Mouse (Mus musculus) G1E (cell line): ENCODE data around the gene Plcb1.

Experiments
- CTCF ChIP-seq: IDR thresholded peaks from 2 replicates; pipeline ENCODE4 v1.5.1; 2012; ENCODE audit warnings: low read depth, low read length, inconsistent platforms, mixed read lengths
- GATA1 ChIP-seq: IDR thresholded peaks from 2 replicates; pipeline ENCODE4 v1.6.1; 2012; ENCODE audit warnings: borderline replicate concordance, low read length, inconsistent platforms, mixed read lengths
- TAL1 ChIP-seq: conservative IDR thresholded peaks from 2 replicates; pipeline ENCODE4 v1.6.1; 2012; ENCODE audit warnings: low read depth, low read length, inconsistent platforms, mixed read lengths

DNA sequence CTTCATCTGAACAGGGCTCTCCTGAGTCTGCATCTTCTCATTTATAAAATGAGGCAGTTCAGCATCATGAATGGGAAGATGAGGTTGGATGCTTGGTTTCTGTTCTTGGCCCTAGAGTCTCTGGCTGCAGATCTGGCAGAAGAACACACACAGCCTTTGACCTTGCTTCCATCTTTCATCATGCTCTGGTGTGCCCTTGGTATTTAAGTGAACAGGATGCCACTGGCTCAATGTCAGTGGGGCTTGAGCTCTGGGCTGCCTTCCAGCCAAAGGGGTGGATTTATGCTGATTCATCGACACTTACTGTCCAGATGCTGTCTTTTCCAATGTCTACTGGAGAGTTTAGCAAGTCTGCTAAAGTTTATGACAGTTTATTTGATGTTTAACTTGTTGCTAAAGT lies 161.0 kb downstream of the Plcb1 start:
- TF ChIP-seq CTCF (no peak), GATA1 (no peak), TAL1 (no peak)
